Mouse (Mus musculus) liver, embryonic 14.5 days (tissue): ENCODE measurements around the gene Mef2c.

ENCODE experiments used
- CTCF ChIP-seq: IDR thresholded peaks from 2 replicates; pipeline ENCODE4 v1.5.1; 2016; ENCODE audit warnings: antibody characterized with exemption, low read depth, control low read depth
- EP300 ChIP-seq: IDR thresholded peaks from 2 replicates; pipeline ENCODE4 v1.6.1; 2016; ENCODE audit warnings: antibody characterized with exemption, low read depth

GRCm38 (mm10) chr13:83520807-83521206 is 17.0 kb downstream of the Mef2c start:
- TF ChIP-seq CTCF (no peak), EP300 (no peak)
